Mouse (Mus musculus) lung, postnatal 0 days (tissue): ENCODE data around the gene Ppp2r5e. TPM values are rescaled to one million over a fixed set of nuclear protein-coding genes. Genes with fewer than 3 reads are reported as not detected.

Experiments
- ATAC-seq: fragments of 200-750 bp; cut with Nextera tagmentation; 2 replicates; pipeline ENCODE4 v1.8.0; 2017; ENCODE audit warnings: moderate library complexity
- DNase-seq: peaks from one replicate; pipeline ENCODE4 v3.0.0-alpha.2; 2016; ENCODE audit warnings: low spot score
- H3K27ac ChIP-seq: fragments of 300-500 bp; sonication (generic); 2 replicates; pipeline ENCODE4 v1.5.1; 2014; ENCODE audit warnings: antibody characterized with exemption, mild to moderate bottlenecking, low read length, mixed read lengths
- H3K27me3 ChIP-seq: fragments of 300-500 bp; sonication (generic); replicated peaks from 2 replicates; pipeline ENCODE4 v1.6.1; 2014; ENCODE audit warnings: low read length, mixed read lengths; ENCODE audit not compliant: insufficient read depth
- H3K36me3 ChIP-seq: fragments of 300-500 bp; sonication (generic); 2 replicates; pipeline ENCODE4 v1.6.1; 2014; ENCODE audit warnings: low read length, mixed read lengths; ENCODE audit not compliant: insufficient read depth
- H3K4me1 ChIP-seq: fragments of 300-500 bp; sonication (generic); 2 replicates; pipeline ENCODE4 v1.6.1; 2014; ENCODE audit warnings: antibody characterized with exemption, low read depth, low read length, mixed read lengths; ENCODE audit not compliant: insufficient read depth
- H3K4me2 ChIP-seq: fragments of 300-500 bp; sonication (generic); replicated peaks from 2 replicates; pipeline ENCODE4 v1.6.1; 2014; ENCODE audit warnings: low read depth, mild to moderate bottlenecking, low read length, moderate library complexity, mixed read lengths
- H3K4me3 ChIP-seq: fragments of 300-500 bp; sonication (generic); 2 replicates; pipeline ENCODE4 v1.5.1; 2014; ENCODE audit warnings: low read depth, low read length
- H3K9ac ChIP-seq: fragments of 300-500 bp; sonication (generic); replicated peaks from 2 replicates; pipeline ENCODE4 v1.6.1; 2014; ENCODE audit warnings: low read depth, mild to moderate bottlenecking
- H3K9me3 ChIP-seq: fragments of 300-500 bp; sonication (generic); 2 replicates; pipeline ENCODE4 v1.6.1; 2016; ENCODE audit warnings: low read length, mixed read lengths
- CTCF ChIP-seq: IDR thresholded peaks from 2 replicates; pipeline ENCODE4 v1.5.1; 2016; ENCODE audit warnings: antibody characterized with exemption, mild to moderate bottlenecking
- EP300 ChIP-seq: IDR thresholded peaks from 2 replicates; pipeline ENCODE4 v1.6.1; 2016; ENCODE audit warnings: antibody characterized with exemption, mild to moderate bottlenecking, control low read depth
- WGBS: fragments of 180-500 bp; shearing (Covaris S2); extraction: QIAGEN DNeasy Blood & Tissue Kit; methylation state at CpG from one replicate; pipeline ENCODE4 v1.1.7; 2014; 5-methylcytosine and 5-hydroxymethylcytosine counted together
- polyA plus RNA-seq: library from polyadenylated mRNA; unstranded; fragments of >200 nt; fragmentation: Nextera tagmentation; extraction: Ambion mirVana; gene quantifications from 2 replicates; pipeline ENCODE4 v1.2.1, GENCODE M21; 2015

Gene Ppp2r5e
- polyA plus RNA-seq, 1 experiment from 2014 or later = 13.3 TPM

DNA sequence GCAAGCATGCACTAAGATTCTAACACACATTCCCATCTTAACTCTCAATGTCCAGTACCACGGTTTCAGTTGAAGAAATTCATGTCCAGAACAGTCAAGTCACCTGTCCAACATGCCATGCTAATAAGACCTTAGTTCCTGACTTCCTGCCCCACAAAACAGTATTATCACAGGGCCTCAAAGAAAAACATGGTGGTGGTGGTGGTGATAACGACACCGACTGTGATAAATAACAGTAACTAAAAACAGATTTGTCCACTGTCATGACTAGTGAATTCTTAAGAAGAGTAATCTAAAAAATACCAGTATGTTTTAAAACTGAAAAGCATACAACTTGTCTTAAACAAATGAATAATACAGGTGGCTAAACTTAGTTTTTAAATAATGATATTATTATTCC lies 71.8 kb downstream of the Ppp2r5e start:
- H3K36me3 ChIP-seq = no peaks in the 10 kb centered on the region
- no peaks in the 10 kb centered on the region for H3K9me3 ChIP-seq
- no peak overlapping the region for H3K4me3 ChIP-seq
- no peak overlapping the region for H3K27ac ChIP-seq
- H3K27me3 ChIP-seq = no peaks in the 10 kb centered on the region
- ATAC-seq = no peak
- H3K9ac ChIP-seq = no peak overlapping the region
- whole genome bisulfite sequencing = 69% methylated on average over 3 of the region's 3 CpGs
- no peak overlapping the region for H3K4me2 ChIP-seq
- peaks cover 4% of the 10 kb centered on the region; the same call in 1 of the 2 replicates for H3K4me1 ChIP-seq
- TF ChIP-seq CTCF (no peak), EP300 (no peak)
- DNase-seq = no peak

DNA sequence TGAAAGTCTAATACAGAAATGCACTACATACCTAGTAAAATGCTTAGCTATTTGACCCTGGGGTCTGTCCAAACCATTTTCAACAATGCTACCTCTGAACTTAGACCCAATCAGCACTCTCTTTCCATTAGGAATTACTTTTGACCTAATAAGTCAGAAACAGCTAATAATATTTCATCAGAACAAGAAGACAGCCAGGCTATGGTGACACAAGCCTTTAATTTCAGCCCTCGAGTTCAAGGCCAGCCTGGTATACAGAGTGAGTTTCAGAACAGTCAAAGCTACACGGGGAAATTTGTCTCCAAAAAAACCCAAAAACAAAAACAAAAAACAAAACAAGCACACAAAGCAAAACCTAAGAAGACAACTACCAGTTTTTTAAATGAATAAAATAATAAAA lies 73.1 kb downstream of the Ppp2r5e start:
- 66% methylated on average over 2 of the region's 2 CpGs for WGBS
- Histone ChIP-seq H3K27me3 (no peaks in the 10 kb centered on the region), H3K36me3 (no peaks in the 10 kb centered on the region), H3K4me2 (no peak overlapping the region), H3K4me3 (no peak overlapping the region), H3K4me1 (no peaks in the 10 kb centered on the region), H3K9me3 (no peaks in the 10 kb centered on the region), H3K9ac (no peak overlapping the region), H3K27ac (no peak overlapping the region)
- no peak for DNase-seq
- no peak for ATAC-seq
- TF ChIP-seq CTCF (no peak), EP300 (no peak)

DNA sequence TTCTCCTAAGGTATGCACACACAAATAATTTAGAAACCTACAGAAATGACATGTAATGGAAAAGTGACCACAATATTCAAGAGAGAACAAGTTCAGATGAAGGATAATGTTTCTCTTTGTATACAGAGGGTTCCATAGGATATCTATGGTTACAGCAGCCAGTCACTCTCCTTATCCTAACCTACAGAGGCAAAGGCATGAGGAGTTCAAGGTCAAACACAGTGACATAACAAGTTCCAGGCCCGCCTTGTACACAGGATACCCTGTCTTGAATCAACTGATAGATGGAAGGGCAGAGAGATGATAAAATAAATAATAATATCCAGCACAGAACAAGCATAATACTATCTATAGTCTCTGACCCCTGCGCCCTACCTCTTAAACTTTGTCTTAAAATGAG lies 73.7 kb downstream of the Ppp2r5e start:
- WGBS = 90% methylated on average over 2 of the region's 2 CpGs
- TF ChIP-seq EP300 = no peak
- no peak for TF ChIP-seq CTCF
- ATAC-seq = no peak

DNA sequence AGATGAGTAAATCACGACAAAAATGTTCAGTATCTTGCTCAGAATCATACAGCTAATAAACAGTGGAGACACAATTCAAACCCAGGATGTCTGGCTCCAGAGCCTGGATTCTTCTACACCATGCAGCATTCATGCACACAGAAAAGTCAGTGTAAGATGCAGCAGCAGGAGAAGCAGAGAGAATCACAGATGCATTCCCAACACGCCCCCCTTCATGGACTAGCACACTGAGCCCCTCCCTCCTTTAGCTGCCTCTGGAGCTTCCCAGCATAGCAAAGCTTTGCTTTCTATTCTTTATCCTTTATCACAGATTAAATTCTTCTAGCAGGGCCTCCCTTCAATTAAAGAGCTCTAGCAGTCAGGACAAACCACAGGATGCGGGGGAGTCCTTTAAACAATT lies 75.7 kb downstream of the Ppp2r5e start:
- Histone ChIP-seq H3K27me3 (no peaks in the 10 kb centered on the region), H3K9me3 (no peaks in the 10 kb centered on the region), H3K27ac (no peak overlapping the region), H3K9ac (no peak overlapping the region), H3K4me1 (no peaks in the 10 kb centered on the region), H3K4me2 (no peak overlapping the region), H3K4me3 (no peak overlapping the region), H3K36me3 (no peaks in the 10 kb centered on the region)
- WGBS = 63% methylated on average over 3 of the region's 3 CpGs
- TF ChIP-seq CTCF (no peak), EP300 (no peak)
- no peak for ATAC-seq
- DNase-seq = no peak

More for the DNA sequence above, 73.7 kb downstream of the Ppp2r5e start:
- no peak overlapping the region for H3K4me3 ChIP-seq
- H3K4me1 ChIP-seq = no peaks in the 10 kb centered on the region
- H3K27me3 ChIP-seq = no peaks in the 10 kb centered on the region
- no peak overlapping the region for H3K9ac ChIP-seq
- no peak overlapping the region for H3K4me2 ChIP-seq
- H3K9me3 ChIP-seq = no peaks in the 10 kb centered on the region
- no peak for DNase-seq
- no peak overlapping the region for H3K27ac ChIP-seq
- H3K36me3 ChIP-seq = no peaks in the 10 kb centered on the region

DNA sequence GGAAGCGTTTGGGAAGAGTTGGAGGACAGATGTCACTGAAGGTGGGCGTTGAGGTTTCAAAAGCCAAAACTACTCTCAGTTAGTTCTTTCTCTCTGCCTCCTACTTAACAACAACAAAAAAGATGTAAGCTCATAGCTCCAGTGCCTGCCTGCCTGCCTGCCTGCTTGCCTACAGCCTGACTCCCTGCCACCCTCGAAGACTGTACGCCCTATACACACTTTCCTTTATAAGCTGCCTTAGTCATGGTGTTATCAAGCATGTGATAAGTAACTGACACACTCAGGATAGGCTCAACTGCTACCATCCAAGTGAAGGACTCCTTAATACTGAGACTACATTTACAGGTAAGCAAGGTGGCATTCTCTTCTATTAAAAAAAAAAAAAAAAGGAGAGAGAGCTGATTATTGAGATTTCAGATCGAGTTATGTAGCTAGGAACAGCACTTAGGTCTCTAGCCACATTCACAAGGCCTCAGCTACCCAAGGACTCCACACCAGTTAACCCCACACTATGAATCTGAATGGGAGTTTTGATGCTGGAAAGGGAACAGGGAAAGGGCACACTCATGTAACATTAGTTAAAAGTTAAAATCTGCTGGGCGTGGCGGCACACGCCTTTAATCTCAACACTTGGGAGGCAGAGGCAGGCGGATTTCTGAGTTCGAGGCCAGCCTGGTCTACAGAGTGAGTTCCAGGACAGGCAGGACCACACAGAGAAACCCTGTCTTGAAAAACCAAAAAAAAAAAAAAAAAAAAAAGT lies 76.7 kb downstream of the Ppp2r5e start:
- no peak overlapping the region for H3K27ac ChIP-seq
- ATAC-seq (no peak), DNase-seq (no peak)
- no peaks in the 10 kb centered on the region for H3K4me1 ChIP-seq
- no peak overlapping the region for H3K4me3 ChIP-seq
- WGBS = 88% methylated on average over 10 of the region's 10 CpGs
- H3K9me3 ChIP-seq = no peaks in the 10 kb centered on the region
- H3K4me2 ChIP-seq = no peak overlapping the region
- no peaks in the 10 kb centered on the region for H3K27me3 ChIP-seq
- no peak for TF ChIP-seq EP300
- TF ChIP-seq CTCF = no peak
- H3K36me3 ChIP-seq = no peaks in the 10 kb centered on the region
- H3K9ac ChIP-seq = no peak overlapping the region

DNA sequence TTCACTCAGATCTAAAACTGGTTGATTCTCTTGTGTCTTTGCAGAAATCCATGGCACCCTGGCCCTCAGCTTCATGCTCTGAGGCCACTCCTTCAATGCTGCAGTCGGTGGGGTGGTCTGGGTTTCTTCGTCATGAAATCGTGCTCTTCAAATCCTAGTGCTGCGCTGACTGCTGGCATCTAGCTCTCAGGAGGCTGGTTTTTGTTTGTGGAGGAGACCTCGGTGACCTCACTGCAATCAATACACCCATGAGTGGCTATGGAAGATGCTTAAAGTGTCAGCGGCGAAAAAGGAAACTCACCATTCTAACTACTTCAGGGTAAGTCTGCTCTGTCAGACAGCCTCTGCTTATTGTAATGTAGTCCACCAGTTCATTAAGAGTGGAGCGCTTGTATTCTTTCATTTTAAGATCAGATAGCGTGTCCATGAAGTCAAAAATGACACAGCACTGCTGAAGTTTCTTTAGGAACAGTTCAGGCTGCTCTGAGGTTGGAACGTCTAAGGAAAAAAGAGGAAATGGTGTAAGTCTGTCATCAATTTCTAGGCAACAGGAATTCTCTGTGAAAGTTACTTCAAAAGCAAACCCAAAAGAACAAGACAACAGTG lies 80.6 kb downstream of the Ppp2r5e start:
- Histone ChIP-seq H3K4me2 (no peak overlapping the region), H3K4me3 (no peak overlapping the region), H3K27me3 (no peaks in the 10 kb centered on the region), H3K9me3 (no peaks in the 10 kb centered on the region), H3K4me1 (no peaks in the 10 kb centered on the region), H3K36me3 (no peaks in the 10 kb centered on the region), H3K9ac (no peak overlapping the region), H3K27ac (no peak overlapping the region)
- no peak for ATAC-seq
- no peak for TF ChIP-seq CTCF
- no peak for TF ChIP-seq EP300
- no peak for DNase-seq
- WGBS = 63% methylated on average over 10 of the region's 10 CpGs
